Mouse (Mus musculus): Measurements from ENCODE around the gene Jph3.

GRCm38 (mm10) chr8:121760484-121760883 lies 31.1 kb downstream of the Jph3 start:
- no peak for TF ChIP-seq POLR2A (IDR thresholded peaks at IDR 0.05; ENCODE audit: extremely low read depth, insufficient read depth, low read length)
- no peak for TF ChIP-seq CTCF (IDR thresholded peaks at IDR 0.05; ENCODE audit: low read depth, low read length)

Measured in liver, adult 2 months (tissue).